Mouse (Mus musculus) hindbrain, embryonic 10.5 days (tissue): ENCODE results near the gene Nacad. TPM values are rescaled to one million over a fixed set of nuclear protein-coding genes. Genes with fewer than 3 reads are reported as not detected.

Experiments used
- DNase-seq: peaks from one replicate; pipeline ENCODE4 v3.0.0-alpha.2; 2017; ENCODE audit warnings: low spot score
- H3K27ac ChIP-seq: fragments of 300-500 bp; sonication (generic); 2 replicates; pipeline ENCODE4 v1.5.1; 2016; ENCODE audit warnings: mild to moderate bottlenecking, moderate library complexity
- H3K27me3 ChIP-seq: fragments of 300-500 bp; sonication (generic); 2 replicates; pipeline ENCODE4 v1.6.1; 2016; ENCODE audit warnings: mild to moderate bottlenecking; ENCODE audit not compliant: poor library complexity, insufficient read depth, severe bottlenecking
- H3K36me3 ChIP-seq: fragments of 300-500 bp; sonication (generic); 2 replicates; pipeline ENCODE4 v1.6.1; 2016; ENCODE audit warnings: mild to moderate bottlenecking, moderate library complexity
- H3K4me1 ChIP-seq: fragments of 300-500 bp; sonication (generic); replicated peaks from 2 replicates; pipeline ENCODE4 v1.6.1; 2016; ENCODE audit warnings: mild to moderate bottlenecking
- H3K4me3 ChIP-seq: fragments of 300-500 bp; sonication (generic); 2 replicates; pipeline ENCODE4 v1.5.1; 2016; ENCODE audit warnings: mild to moderate bottlenecking, moderate library complexity
- H3K9me3 ChIP-seq: fragments of 300-500 bp; sonication (generic); 2 replicates; pipeline ENCODE4 v1.6.1; 2016; ENCODE audit warnings: mild to moderate bottlenecking, moderate library complexity
- WGBS: fragments of 180-500 bp; shearing (Covaris S2); methylation state at CpG from one replicate; pipeline ENCODE4 v1.1.7; 2016; 5-methylcytosine and 5-hydroxymethylcytosine counted together
- polyA plus RNA-seq: library from polyadenylated mRNA; unstranded; fragments of >200 nt; fragmentation: Nextera tagmentation; extraction: Ambion mirVana; gene quantifications from 2 replicates; pipeline ENCODE4 v1.2.1, GENCODE M21; 2016

Nacad gene
- polyA plus RNA-seq, 1 experiment from 2014 or later: 56.0 TPM

- 81% methylated on average over 8 of the region's 8 CpGs for WGBS
- no peak for DNase-seq
- Histone ChIP-seq H3K4me3 (no peak overlapping the region), H3K9me3 (no peaks in the 10 kb centered on the region), H3K4me1 (peaks cover 84% of the 10 kb centered on the region), H3K36me3 (peaks cover 54% of the 10 kb centered on the region), H3K27me3 (peaks cover 24% of the 10 kb centered on the region), H3K27ac (peak overlapping the region; percentile 86)
Observed at GRCm38 (mm10) chr11:6600284-6600944, 5.4 kb downstream of the Nacad start.

GRCm38 (mm10) chr11:6599831-6600230 lies 6.0 kb downstream of the Nacad start:
- H3K36me3 ChIP-seq: peaks cover 60% of the 10 kb centered on the region
- peak overlapping the region; percentile 40; the same call in 1 of the 2 replicates for H3K4me3 ChIP-seq
- WGBS: 85% methylated on average over 6 of the region's 6 CpGs
- peaks cover 18% of the 10 kb centered on the region for H3K27me3 ChIP-seq
- peaks cover 78% of the 10 kb centered on the region for H3K4me1 ChIP-seq
- H3K27ac ChIP-seq: peak overlapping the region; percentile 86
- DNase-seq: no peak
- H3K9me3 ChIP-seq: no peaks in the 10 kb centered on the region

- H3K4me3 ChIP-seq: peak overlapping the region; percentile 40
- peaks cover 67% of the 10 kb centered on the region for H3K36me3 ChIP-seq
- DNase-seq: peak; percentile 55
- whole genome bisulfite sequencing: 14% methylated on average over 27 of the region's 27 CpGs
- peak overlapping the region; percentile 86 for H3K27ac ChIP-seq
- peaks cover 71% of the 10 kb centered on the region for H3K4me1 ChIP-seq
- no peaks in the 10 kb centered on the region for H3K9me3 ChIP-seq
- peaks cover 11% of the 10 kb centered on the region for H3K27me3 ChIP-seq
Observed at GRCm38 (mm10) chr11:6599011-6599681, 6.7 kb downstream of the Nacad start.

GRCm38 (mm10) chr11:6598191-6598889 lies 7.5 kb downstream of the Nacad start:
- Histone ChIP-seq H3K4me3 (peak overlapping the region; percentile 40), H3K4me1 (peaks cover 63% of the 10 kb centered on the region), H3K27me3 (peaks cover 3% of the 10 kb centered on the region; the same call in 1 of the 2 replicates), H3K27ac (peak overlapping the region; percentile 86), H3K36me3 (peaks cover 75% of the 10 kb centered on the region), H3K9me3 (no peaks in the 10 kb centered on the region)
- no peak for DNase-seq
- 59% methylated on average over 19 of the region's 19 CpGs for WGBS

- no peaks in the 10 kb centered on the region for H3K27me3 ChIP-seq
- peaks cover 55% of the 10 kb centered on the region for H3K4me1 ChIP-seq
- H3K36me3 ChIP-seq: peaks cover 83% of the 10 kb centered on the region
- no peak overlapping the region; the same call in 1 of the 2 replicates for H3K27ac ChIP-seq
- no peaks in the 10 kb centered on the region for H3K9me3 ChIP-seq
- DNase-seq: no peak
- H3K4me3 ChIP-seq: no peak overlapping the region
- WGBS: 83% methylated on average over 7 of the region's 7 CpGs
Observed at GRCm38 (mm10) chr11:6597523-6597922, 8.3 kb downstream of the Nacad start.

- Histone ChIP-seq H3K9me3 (no peaks in the 10 kb centered on the region), H3K4me1 (peaks cover 47% of the 10 kb centered on the region), H3K27ac (peak overlapping the region; percentile 31; the same call in 1 of the 2 replicates), H3K36me3 (peaks cover 88% of the 10 kb centered on the region), H3K27me3 (no peaks in the 10 kb centered on the region), H3K4me3 (no peak overlapping the region)
- no peak for DNase-seq
- WGBS: 87% methylated on average over 3 of the region's 3 CpGs
Observed at GRCm38 (mm10) chr11:6596616-6597015, 9.2 kb downstream of the Nacad start.

GRCm38 (mm10) chr11:6596205-6596604 lies 9.6 kb downstream of the Nacad start:
- Histone ChIP-seq H3K4me3 (no peak overlapping the region), H3K27me3 (no peaks in the 10 kb centered on the region), H3K9me3 (no peaks in the 10 kb centered on the region), H3K36me3 (peaks cover 90% of the 10 kb centered on the region), H3K4me1 (peaks cover 45% of the 10 kb centered on the region), H3K27ac (no peak overlapping the region)
- DNase-seq: no peak
- 97% methylated on average over 6 of the region's 6 CpGs for WGBS

- Histone ChIP-seq H3K27ac (no peak overlapping the region), H3K27me3 (no peaks in the 10 kb centered on the region), H3K36me3 (peaks cover 93% of the 10 kb centered on the region), H3K4me1 (peaks cover 36% of the 10 kb centered on the region), H3K4me3 (no peak overlapping the region), H3K9me3 (no peaks in the 10 kb centered on the region)
- 91% methylated on average over 5 of the region's 5 CpGs for WGBS
- DNase-seq: no peak
Observed at GRCm38 (mm10) chr11:6595339-6595738, 10.5 kb downstream of the Nacad start.

- no peak for DNase-seq
- Histone ChIP-seq H3K36me3 (peaks cover 93% of the 10 kb centered on the region), H3K4me1 (peaks cover 31% of the 10 kb centered on the region), H3K9me3 (no peaks in the 10 kb centered on the region), H3K27ac (no peak overlapping the region), H3K27me3 (no peaks in the 10 kb centered on the region), H3K4me3 (no peak overlapping the region)
- 90% methylated on average over 6 of the region's 6 CpGs for WGBS
Observed at GRCm38 (mm10) chr11:6594845-6595244, 11.0 kb downstream of the Nacad start.

GRCm38 (mm10) chr11:6593406-6593805 lies 12.4 kb downstream of the Nacad start:
- Histone ChIP-seq H3K4me1 (peaks cover 17% of the 10 kb centered on the region), H3K27ac (no peak overlapping the region), H3K9me3 (no peaks in the 10 kb centered on the region), H3K27me3 (no peaks in the 10 kb centered on the region), H3K36me3 (peaks cover 100% of the 10 kb centered on the region), H3K4me3 (no peak overlapping the region)
- no peak for DNase-seq
- WGBS: 78% methylated on average over 11 of the region's 11 CpGs

- DNase-seq: no peak
- Histone ChIP-seq H3K27ac (no peak overlapping the region), H3K27me3 (no peaks in the 10 kb centered on the region), H3K9me3 (no peaks in the 10 kb centered on the region), H3K36me3 (peaks cover 97% of the 10 kb centered on the region), H3K4me3 (no peak overlapping the region), H3K4me1 (no peaks in the 10 kb centered on the region)
- 84% methylated on average over 10 of the region's 10 CpGs for WGBS
Observed at GRCm38 (mm10) chr11:6590933-6591675, 14.7 kb downstream of the Nacad start.

- Histone ChIP-seq H3K27ac (no peak overlapping the region), H3K36me3 (peaks cover 97% of the 10 kb centered on the region), H3K27me3 (no peaks in the 10 kb centered on the region), H3K9me3 (no peaks in the 10 kb centered on the region), H3K4me3 (no peak overlapping the region), H3K4me1 (no peaks in the 10 kb centered on the region)
- 92% methylated on average over 7 of the region's 7 CpGs for WGBS
- no peak for DNase-seq
Observed at GRCm38 (mm10) chr11:6589838-6590237, 16.0 kb downstream of the Nacad start.
